Mouse (Mus musculus) stomach, postnatal 0 days (tissue): ENCODE measurements around the gene Gsg1l.

Experiments used
- CTCF ChIP-seq: IDR thresholded peaks from 2 replicates; pipeline ENCODE4 v1.5.1; 2016; ENCODE audit warnings: antibody characterized with exemption, low read depth, mild to moderate bottlenecking, moderate library complexity
- EP300 ChIP-seq: optimal IDR thresholded peaks from 2 replicates; pipeline ENCODE3; 2016; ENCODE audit warnings: antibody characterized with exemption

DNA sequence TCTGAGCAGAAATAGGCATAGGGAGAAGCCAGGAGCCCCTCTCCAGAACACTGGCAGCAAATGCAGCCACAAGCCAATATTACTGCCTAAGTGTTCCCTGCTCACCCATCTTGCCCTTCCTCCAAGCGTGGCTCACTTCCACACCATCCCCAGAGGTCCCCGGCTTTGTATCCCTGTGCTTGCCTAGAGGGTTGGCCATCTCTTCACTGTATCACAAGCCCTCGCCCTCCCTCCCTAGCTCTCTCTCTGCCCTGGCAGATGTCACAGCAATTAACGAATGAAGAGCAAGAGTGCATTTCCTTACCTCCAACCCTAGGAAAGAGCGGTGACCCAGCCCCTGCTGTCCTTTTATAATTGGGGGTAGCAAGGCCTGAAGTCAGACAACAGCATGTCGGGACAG is 30.3 kb downstream of the Gsg1l start:
- TF ChIP-seq CTCF (no peak), EP300 (no peak)
